Mouse (Mus musculus) hindbrain, embryonic 12.5 days (tissue): ENCODE measurements at regions not wholly inside any gene's neighbourhood (a gene's known extent, or its start where the extent isn't known, plus 50 kb on each side); places are given as distances from the start of the nearest gene placed in this dataset.
A peak's percentile ranks its signal among the peaks of the same experiment; 100 is the strongest.
"Not testable (repeated sequence)": the region's sequence is repeated elsewhere in the genome, so short reads cannot be mapped to it uniquely, and the experiment has no call there.

Experiments
- ATAC-seq: fragments of 200-750 bp; cut with Nextera tagmentation; 2 replicates; pipeline ENCODE4 v1.8.0; 2017; ENCODE audit warnings: moderate TSS enrichment; ENCODE audit not compliant: low FRiP score
- H3K27ac ChIP-seq: fragments of 300-500 bp; sonication (generic); 2 replicates; pipeline ENCODE4 v1.5.1; 2016; ENCODE audit warnings: mild to moderate bottlenecking
- H3K27me3 ChIP-seq: fragments of 300-500 bp; sonication (generic); 2 replicates; pipeline ENCODE4 v1.6.1; 2016; ENCODE audit warnings: mild to moderate bottlenecking
- H3K36me3 ChIP-seq: fragments of 300-500 bp; sonication (generic); 2 replicates; pipeline ENCODE4 v1.6.1; 2016; ENCODE audit warnings: mild to moderate bottlenecking
- H3K4me1 ChIP-seq: fragments of 300-500 bp; sonication (generic); 2 replicates; pipeline ENCODE4 v1.6.1; 2016
- H3K4me2 ChIP-seq: fragments of 300-500 bp; sonication (generic); replicated peaks from 2 replicates; pipeline ENCODE4 v1.6.1; 2016; ENCODE audit warnings: mild to moderate bottlenecking
- H3K4me3 ChIP-seq: fragments of 300-500 bp; sonication (generic); 2 replicates; pipeline ENCODE4 v1.5.1; 2016; ENCODE audit warnings: mild to moderate bottlenecking
- H3K9ac ChIP-seq: fragments of 300-500 bp; sonication (generic); 2 replicates; pipeline ENCODE4 v1.6.1; 2016; ENCODE audit warnings: mild to moderate bottlenecking, moderate library complexity
- H3K9me3 ChIP-seq: fragments of 300-500 bp; sonication (generic); replicated peaks from 2 replicates; pipeline ENCODE4 v1.6.1; 2016; ENCODE audit warnings: mild to moderate bottlenecking
- WGBS: fragments of 180-500 bp; shearing (Covaris S2); methylation state at CpG from one replicate; pipeline ENCODE4 v1.1.7; 2016; 5-methylcytosine and 5-hydroxymethylcytosine counted together

GRCm38 (mm10) chr3:82290373-82290772 lies 67.5 kb upstream of the Map9 start:
- Histone ChIP-seq H3K4me2 (no peak overlapping the region), H3K9ac (no peak overlapping the region), H3K36me3 (no peaks in the 10 kb centered on the region), H3K27ac (no peak overlapping the region), H3K9me3 (no peaks in the 10 kb centered on the region), H3K4me1 (no peaks in the 10 kb centered on the region), H3K4me3 (no peak overlapping the region), H3K27me3 (no peaks in the 10 kb centered on the region)
- 89% methylated on average over 2 of the region's 2 CpGs for WGBS
- no peak for ATAC-seq

GRCm38 (mm10) chr3:82288996-82289395 lies 68.8 kb upstream of the Map9 start:
- WGBS = 86% methylated on average over 6 of the region's 6 CpGs
- Histone ChIP-seq H3K4me3 (no peak overlapping the region), H3K27ac (no peak overlapping the region), H3K4me1 (no peaks in the 10 kb centered on the region), H3K4me2 (no peak overlapping the region), H3K9me3 (no peaks in the 10 kb centered on the region), H3K27me3 (no peaks in the 10 kb centered on the region), H3K36me3 (no peaks in the 10 kb centered on the region), H3K9ac (no peak overlapping the region)
- ATAC-seq = no peak

GRCm38 (mm10) chr3:82276977-82277714 lies 80.7 kb upstream of the Map9 start:
- H3K27me3 ChIP-seq = no peaks in the 10 kb centered on the region
- no peaks in the 10 kb centered on the region for H3K36me3 ChIP-seq
- peaks cover 11% of the 10 kb centered on the region for H3K4me1 ChIP-seq
- H3K9me3 ChIP-seq = no peaks in the 10 kb centered on the region
- no peak overlapping the region for H3K27ac ChIP-seq
- no peak overlapping the region for H3K4me2 ChIP-seq
- H3K9ac ChIP-seq = no peak overlapping the region
- no peak for ATAC-seq
- no peak overlapping the region for H3K4me3 ChIP-seq

GRCm38 (mm10) chr3:82275822-82276203 lies 82.0 kb upstream of the Map9 start:
- no peak for ATAC-seq
- WGBS = 73% methylated on average over 4 of the region's 4 CpGs
- no peak overlapping the region for H3K4me3 ChIP-seq

DNA sequence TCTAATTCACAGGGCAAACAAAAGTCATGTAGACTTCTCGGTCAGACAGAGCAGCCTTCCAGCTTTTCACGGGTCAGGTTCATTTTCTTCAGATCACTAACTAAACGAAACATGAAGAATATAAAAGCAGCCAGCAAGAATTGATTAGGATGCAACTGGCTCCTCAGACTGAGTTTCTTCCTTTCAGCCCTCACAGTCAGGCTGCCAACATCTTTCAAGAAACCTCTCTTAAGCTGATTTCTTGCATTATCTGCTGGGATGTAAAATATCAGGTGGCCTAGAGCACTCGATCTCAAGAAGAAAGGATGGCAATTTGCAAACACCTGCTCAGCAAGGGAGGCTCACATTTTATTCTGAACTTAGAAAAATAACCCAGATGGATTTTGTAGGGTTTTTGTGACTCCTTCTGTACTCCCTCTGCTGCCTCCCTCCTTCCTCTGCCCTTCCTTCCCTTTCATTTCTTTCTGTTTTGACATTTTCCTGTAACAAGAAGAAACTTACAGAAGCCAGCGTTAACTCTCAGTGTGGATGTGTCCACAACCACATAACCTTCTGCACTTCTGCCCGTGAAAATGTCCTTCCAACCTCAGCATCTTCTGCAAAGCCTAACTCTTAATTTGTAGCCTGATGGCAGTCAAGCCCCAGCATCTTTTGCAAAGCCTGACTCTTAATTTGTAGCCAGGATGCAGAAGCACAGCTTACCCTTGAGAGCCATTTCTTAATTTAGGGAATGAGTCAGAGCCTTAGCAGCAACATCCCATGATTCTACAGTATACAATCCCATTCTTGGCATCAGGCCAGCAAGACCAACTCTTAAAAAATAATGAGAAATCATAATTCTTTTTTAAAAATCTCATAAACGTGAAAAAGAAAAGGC lies 82.7 kb upstream of the Map9 start:
- ATAC-seq = no peak
- Histone ChIP-seq H3K9ac (no peak overlapping the region), H3K9me3 (no peaks in the 10 kb centered on the region), H3K27ac (peak overlapping the region; percentile 46), H3K4me3 (no peak overlapping the region), H3K27me3 (no peaks in the 10 kb centered on the region), H3K4me1 (peaks cover 11% of the 10 kb centered on the region), H3K4me2 (no peak overlapping the region), H3K36me3 (no peaks in the 10 kb centered on the region)
- 45% methylated on average over 7 of the region's 7 CpGs for WGBS

More at GRCm38 (mm10) chr3:82275822-82276203, 82.0 kb upstream of the Map9 start:
- Histone ChIP-seq H3K9ac (no peak overlapping the region), H3K4me1 (peaks cover 11% of the 10 kb centered on the region), H3K27me3 (no peaks in the 10 kb centered on the region), H3K36me3 (no peaks in the 10 kb centered on the region), H3K9me3 (no peaks in the 10 kb centered on the region), H3K27ac (no peak overlapping the region), H3K4me2 (no peak overlapping the region)

DNA sequence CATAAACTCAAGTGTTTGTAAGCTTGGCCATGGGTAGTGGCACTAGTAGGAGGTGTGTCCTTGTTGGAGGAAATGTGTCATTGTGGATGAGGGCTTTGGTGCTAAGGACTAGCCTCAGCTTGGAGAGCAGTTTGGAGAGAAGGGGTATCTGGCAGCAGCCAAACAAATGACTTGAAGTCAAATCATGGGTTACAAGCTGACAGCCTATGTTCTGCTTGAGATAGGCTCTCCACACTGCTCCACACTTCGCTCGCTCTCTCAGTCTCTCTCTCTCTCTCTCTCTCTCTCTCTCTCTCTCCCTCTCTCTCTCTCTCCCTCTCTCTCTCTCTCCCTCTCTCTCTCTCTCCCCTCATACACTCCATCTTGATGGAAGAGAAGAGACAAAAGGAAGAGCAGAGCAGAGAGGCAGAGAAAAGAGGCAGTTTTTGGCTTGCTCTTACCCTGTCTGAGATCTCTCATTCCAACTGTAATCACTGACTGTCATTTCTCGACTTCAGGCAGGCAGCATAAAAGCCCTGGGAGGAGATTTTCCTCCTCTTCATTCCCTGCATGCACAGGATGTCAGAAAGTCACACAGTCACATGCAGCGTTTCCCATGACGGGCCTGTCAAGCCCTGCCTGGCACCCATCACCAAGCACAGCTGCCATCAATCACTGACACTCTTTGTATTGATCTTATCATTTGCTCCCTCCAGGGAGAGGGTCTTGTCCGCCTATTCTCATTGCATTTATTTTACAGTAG lies 83.5 kb upstream of the Map9 start:
- H3K27me3 ChIP-seq = no peaks in the 10 kb centered on the region
- H3K4me1 ChIP-seq = peaks cover 11% of the 10 kb centered on the region
- H3K36me3 ChIP-seq = no peaks in the 10 kb centered on the region
- 43% methylated on average over 6 of the region's 6 CpGs for WGBS
- peak; percentile 86 for ATAC-seq
- no peak overlapping the region for H3K4me3 ChIP-seq
- no peak overlapping the region for H3K9ac ChIP-seq
- no peaks in the 10 kb centered on the region for H3K9me3 ChIP-seq
- H3K27ac ChIP-seq = peak overlapping the region; percentile 46
- 0 out of 2 replicates have a peak overlapping the region, but pooled peaks have one; percentile 4 for H3K4me2 ChIP-seq

DNA sequence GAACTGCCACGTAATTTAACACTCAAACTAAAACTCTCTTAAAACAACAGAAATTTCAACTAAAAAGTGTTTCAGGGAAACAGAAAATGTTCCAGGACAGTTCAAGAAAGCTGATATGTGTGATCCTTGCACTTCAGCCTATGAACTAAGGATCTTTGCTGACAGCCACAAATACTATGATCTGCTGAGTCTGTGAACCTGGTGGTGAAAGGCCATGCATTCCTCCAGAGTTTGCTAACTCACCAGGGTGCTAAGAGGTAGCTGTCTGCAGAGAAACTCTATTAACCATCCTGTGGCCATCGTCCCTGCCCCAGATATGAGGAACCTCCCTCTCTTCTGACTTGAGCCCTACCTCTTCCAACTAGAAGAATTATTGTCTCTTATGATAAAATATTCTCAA lies 84.3 kb upstream of the Map9 start:
- H3K4me3 ChIP-seq, H3K36me3 ChIP-seq, H3K9me3 ChIP-seq, H3K27me3 ChIP-seq, ATAC-seq, H3K4me2 ChIP-seq, H3K27ac ChIP-seq, H3K9ac ChIP-seq: not testable (repeated sequence)
- 72% methylated on average over 2 of the region's 2 CpGs for WGBS
- H3K4me1 ChIP-seq = peaks cover 11% of the 10 kb centered on the region

- Histone ChIP-seq H3K9ac (no peak overlapping the region), H3K4me3 (no peak overlapping the region), H3K9me3 (no peaks in the 10 kb centered on the region), H3K4me1 (peaks cover 11% of the 10 kb centered on the region), H3K4me2 (no peak overlapping the region), H3K27me3 (no peaks in the 10 kb centered on the region), H3K36me3 (no peaks in the 10 kb centered on the region), H3K27ac (no peak overlapping the region)
- WGBS = 90% methylated on average over 1 of the region's 1 CpGs
- no peak for ATAC-seq
These were observed 85.9 kb upstream of the Map9 start for GRCm38 (mm10) chr3:82271965-82272364.

- Histone ChIP-seq H3K27ac (no peak overlapping the region), H3K4me1 (no peaks in the 10 kb centered on the region), H3K4me3 (no peak overlapping the region), H3K4me2 (no peak overlapping the region), H3K36me3 (no peaks in the 10 kb centered on the region), H3K9me3 (no peaks in the 10 kb centered on the region), H3K27me3 (no peaks in the 10 kb centered on the region), H3K9ac (no peak overlapping the region)
- ATAC-seq = no peak
- WGBS = 87% methylated on average over 1 of the region's 1 CpGs
These were observed 91.9 kb upstream of the Map9 start for GRCm38 (mm10) chr3:82265941-82266340.

DNA sequence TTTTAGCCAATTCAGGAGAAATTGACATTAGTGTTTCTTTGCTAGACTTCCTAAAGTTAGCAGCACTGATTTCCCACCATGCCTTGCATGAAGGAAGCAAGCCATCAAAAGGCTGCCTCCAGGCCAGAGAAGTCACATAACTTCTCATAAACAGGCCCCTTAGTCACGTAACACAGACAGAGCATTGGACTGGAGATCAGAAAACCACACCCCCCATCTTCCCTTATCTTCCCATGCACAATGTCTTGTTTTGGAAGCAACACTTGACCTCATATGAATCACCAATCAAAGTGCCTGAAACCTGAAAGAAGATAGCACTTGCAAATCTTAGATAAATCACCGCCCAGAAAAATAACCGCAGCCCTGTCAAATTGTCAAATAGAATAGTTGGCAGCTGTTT lies 95.9 kb upstream of the Map9 start:
- no peaks in the 10 kb centered on the region for H3K27me3 ChIP-seq
- WGBS = 91% methylated on average over 3 of the region's 3 CpGs
- no peak overlapping the region for H3K4me2 ChIP-seq
- no peak for ATAC-seq
- H3K27ac ChIP-seq = no peak overlapping the region
- H3K36me3 ChIP-seq = no peaks in the 10 kb centered on the region
- no peaks in the 10 kb centered on the region for H3K9me3 ChIP-seq
- H3K4me3 ChIP-seq = no peak overlapping the region
- H3K9ac ChIP-seq = no peak overlapping the region
- no peaks in the 10 kb centered on the region for H3K4me1 ChIP-seq

DNA sequence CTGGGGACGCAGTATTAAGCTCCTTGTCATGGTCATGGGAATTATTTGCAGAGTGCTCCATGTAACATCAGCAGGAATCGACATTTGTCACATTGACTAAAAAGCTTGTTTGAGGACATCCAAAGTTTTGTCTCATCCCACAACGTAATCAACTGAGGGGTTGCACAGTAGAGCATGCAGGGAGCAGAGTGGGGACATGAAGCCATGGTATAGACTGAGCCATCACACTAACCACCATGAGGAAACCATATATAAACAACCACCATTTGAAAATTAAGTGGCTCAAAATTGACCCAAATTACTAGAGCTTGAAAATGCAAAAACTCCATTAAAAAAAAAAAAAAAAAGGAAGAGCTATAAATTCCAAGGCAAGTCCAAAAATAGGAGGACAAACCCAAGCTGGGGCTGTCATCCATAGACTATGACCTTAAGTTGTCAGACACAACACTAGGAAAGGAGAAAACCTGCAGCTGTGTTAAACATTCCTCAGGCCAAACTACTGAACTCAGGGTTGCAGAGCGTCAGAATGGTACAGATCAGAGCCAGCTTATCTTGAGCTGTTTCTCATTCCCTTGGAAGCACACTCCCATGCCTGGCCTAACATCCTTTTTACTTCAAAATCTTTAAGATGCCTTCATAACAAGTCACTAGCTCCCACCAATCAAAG lies 97.7 kb upstream of the Map9 start:
- H3K36me3 ChIP-seq = no peaks in the 10 kb centered on the region
- no peak overlapping the region for H3K4me2 ChIP-seq
- no peaks in the 10 kb centered on the region for H3K9me3 ChIP-seq
- no peak for ATAC-seq
- H3K4me1 ChIP-seq = no peaks in the 10 kb centered on the region
- no peak overlapping the region for H3K27ac ChIP-seq
- WGBS = 84% methylated on average over 4 of the region's 4 CpGs
- no peak overlapping the region for H3K9ac ChIP-seq
- no peak overlapping the region for H3K4me3 ChIP-seq
- H3K27me3 ChIP-seq = no peaks in the 10 kb centered on the region

DNA sequence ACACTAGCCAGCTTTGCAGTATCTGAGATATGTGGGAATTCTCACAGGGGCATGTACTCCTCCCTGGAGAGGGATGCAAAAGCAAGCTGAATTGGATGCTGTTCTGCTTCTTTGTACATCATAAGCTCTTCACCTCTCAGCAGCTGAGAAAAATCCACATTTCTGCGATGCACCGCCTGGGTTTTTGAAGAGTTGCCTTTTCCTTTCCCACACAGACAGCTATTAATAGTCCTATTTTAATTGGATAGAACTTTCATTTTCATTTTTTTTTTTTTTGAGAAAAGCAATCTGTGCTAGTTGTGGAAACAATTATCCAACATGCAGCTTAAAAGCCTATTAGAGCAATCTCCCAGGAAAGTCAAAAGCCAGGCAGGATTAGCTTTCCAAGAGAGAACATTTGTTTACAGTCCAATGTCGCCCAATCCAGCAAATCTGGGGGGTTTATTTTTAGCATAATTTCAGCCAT lies 105.2 kb upstream of the Gucy1a1 start:
- no peak overlapping the region for H3K9ac ChIP-seq
- WGBS = 77% methylated on average over 3 of the region's 3 CpGs
- H3K36me3 ChIP-seq = no peaks in the 10 kb centered on the region
- no peaks in the 10 kb centered on the region for H3K27me3 ChIP-seq
- no peak for ATAC-seq
- H3K4me2 ChIP-seq = no peak overlapping the region
- no peak overlapping the region for H3K27ac ChIP-seq
- no peaks in the 10 kb centered on the region for H3K9me3 ChIP-seq
- peaks cover 3% of the 10 kb centered on the region; the same call in 1 of the 2 replicates for H3K4me1 ChIP-seq
- H3K4me3 ChIP-seq = no peak overlapping the region
